Mouse (Mus musculus): ENCODE measurements at regions not wholly inside any gene's neighbourhood (a gene's known extent, or its start where the extent isn't known, plus 50 kb on each side); places are given as distances from the start of the nearest gene placed in this dataset.

DNA sequence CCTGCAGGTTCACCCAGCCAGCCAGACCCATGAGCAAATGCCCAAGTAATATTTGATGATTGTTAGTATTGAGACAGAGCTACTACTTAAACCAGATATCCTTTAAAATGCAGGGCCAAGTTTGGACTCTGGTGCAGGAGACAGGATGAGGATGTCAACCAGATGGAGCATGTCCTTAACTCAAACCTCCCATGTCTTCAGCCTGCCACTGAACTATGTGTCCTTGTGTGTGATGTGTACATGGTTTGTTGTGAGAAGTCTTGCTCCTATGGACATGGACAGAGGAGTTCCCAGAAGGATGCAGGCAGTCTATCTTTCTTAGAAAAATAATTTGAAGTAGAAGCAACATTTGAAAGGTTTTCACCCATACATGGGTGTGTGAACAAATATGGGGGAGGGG is 120.4 kb upstream of the Gm21897 start:
- Histone ChIP-seq H3K27me3 (ENCODE audit: control insufficient read depth, insufficient read depth, low read length) (no peaks in the 10 kb centered on the region), H3K9me3 (replicated peaks; ENCODE audit: control insufficient read depth, low read length) (no peaks in the 10 kb centered on the region), H3K4me3 (ENCODE audit: low read length) (no peak overlapping the region), H3K4me2 (ENCODE audit: low read depth, low read length) (no peak overlapping the region), H3K27ac (ENCODE audit: low read length) (no peak overlapping the region), H3K4me1 (ENCODE audit: control insufficient read depth, insufficient read depth, low read length) (0 out of 2 replicates have a peak, but pooled peaks cover 6% of the 10 kb centered on the region), H3K9ac (ENCODE audit: low read length) (no peak overlapping the region), H3K36me3 (ENCODE audit: control insufficient read depth, insufficient read depth) (no peaks in the 10 kb centered on the region)
- ATAC-seq (replicated peaks; ENCODE audit: extremely low read depth, insufficient read depth, low FRiP score), result no peak

DNA sequence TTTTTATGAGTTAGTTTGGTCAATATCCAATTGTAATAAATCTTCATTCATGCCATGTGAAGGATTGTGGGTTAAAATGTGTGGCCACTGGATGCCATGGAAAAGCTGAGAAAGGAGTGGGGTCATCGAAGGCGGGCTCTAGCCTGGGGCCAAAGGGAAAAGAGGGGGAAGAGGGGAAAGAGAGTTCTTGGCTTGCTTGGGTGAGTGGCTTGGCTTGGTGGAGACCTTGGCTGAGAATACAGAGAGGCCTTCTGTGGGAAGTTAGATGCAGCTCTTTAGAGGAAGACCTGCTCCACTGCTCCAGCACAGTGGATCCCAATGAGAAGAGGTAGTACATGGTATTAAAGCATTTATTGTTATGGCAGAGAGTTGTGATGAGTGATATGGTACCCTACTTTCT is 101.3 kb upstream of the Gm21897 start:
- WGBS, result 81% methylated on average over 2 of the region's 2 CpGs
- no peak for ATAC-seq (replicated peaks; ENCODE audit: extremely low read depth, insufficient read depth, low FRiP score)
- Histone ChIP-seq H3K27ac (ENCODE audit: low read length) (no peak overlapping the region), H3K4me3 (ENCODE audit: low read length) (no peak overlapping the region), H3K36me3 (ENCODE audit: control insufficient read depth, insufficient read depth) (no peaks in the 10 kb centered on the region), H3K9me3 (replicated peaks; ENCODE audit: control insufficient read depth, low read length) (no peaks in the 10 kb centered on the region), H3K9ac (ENCODE audit: low read length) (no peak overlapping the region), H3K27me3 (ENCODE audit: control insufficient read depth, insufficient read depth, low read length) (no peaks in the 10 kb centered on the region), H3K4me1 (ENCODE audit: control insufficient read depth, insufficient read depth, low read length) (no peaks in the 10 kb centered on the region), H3K4me2 (ENCODE audit: low read depth, low read length) (no peak overlapping the region)

- no peak overlapping the region for H3K4me3 ChIP-seq (ENCODE audit: low read length)
- no peak overlapping the region for H3K4me2 ChIP-seq (ENCODE audit: low read depth, low read length)
- no peaks in the 10 kb centered on the region for H3K9me3 ChIP-seq (replicated peaks; ENCODE audit: control insufficient read depth, low read length)
- H3K27me3 ChIP-seq (ENCODE audit: control insufficient read depth, insufficient read depth, low read length), result no peaks in the 10 kb centered on the region
- 68% methylated on average over 4 of the region's 4 CpGs for WGBS
- no peak overlapping the region for H3K27ac ChIP-seq (ENCODE audit: low read length)
- no peaks in the 10 kb centered on the region for H3K36me3 ChIP-seq (ENCODE audit: control insufficient read depth, insufficient read depth)
- no peaks in the 10 kb centered on the region for H3K4me1 ChIP-seq (ENCODE audit: control insufficient read depth, insufficient read depth, low read length)
- no peak for ATAC-seq (replicated peaks; ENCODE audit: extremely low read depth, insufficient read depth, low FRiP score)
- no peak overlapping the region for H3K9ac ChIP-seq (ENCODE audit: low read length)
These were observed 96.2 kb upstream of the Gm21897 start for GRCm38 (mm10) chr16:15220961-15221547.

- Histone ChIP-seq H3K9me3 (replicated peaks; ENCODE audit: control insufficient read depth, low read length) (no peaks in the 10 kb centered on the region), H3K4me1 (ENCODE audit: control insufficient read depth, insufficient read depth, low read length) (no peaks in the 10 kb centered on the region), H3K9ac (ENCODE audit: low read length) (no peak overlapping the region), H3K27ac (ENCODE audit: low read length) (no peak overlapping the region), H3K27me3 (ENCODE audit: control insufficient read depth, insufficient read depth, low read length) (no peaks in the 10 kb centered on the region), H3K4me2 (ENCODE audit: low read depth, low read length) (no peak overlapping the region), H3K4me3 (ENCODE audit: low read length) (no peak overlapping the region), H3K36me3 (ENCODE audit: control insufficient read depth, insufficient read depth) (no peaks in the 10 kb centered on the region)
- ATAC-seq (replicated peaks; ENCODE audit: extremely low read depth, insufficient read depth, low FRiP score), result no peak
These were observed 79.4 kb upstream of the Gm21897 start for GRCm38 (mm10) chr16:15237836-15238235.

- no peaks in the 10 kb centered on the region for H3K9me3 ChIP-seq (replicated peaks; ENCODE audit: control insufficient read depth, low read length)
- H3K36me3 ChIP-seq (ENCODE audit: control insufficient read depth, insufficient read depth), result no peaks in the 10 kb centered on the region
- no peaks in the 10 kb centered on the region for H3K27me3 ChIP-seq (ENCODE audit: control insufficient read depth, insufficient read depth, low read length)
- H3K9ac ChIP-seq (ENCODE audit: low read length), result no peak overlapping the region
- H3K4me3 ChIP-seq (ENCODE audit: low read length), result no peak overlapping the region
- H3K4me2 ChIP-seq (ENCODE audit: low read depth, low read length), result no peak overlapping the region
- ATAC-seq (replicated peaks; ENCODE audit: extremely low read depth, insufficient read depth, low FRiP score), result no peak
- no peak overlapping the region for H3K27ac ChIP-seq (ENCODE audit: low read length)
- no peaks in the 10 kb centered on the region for H3K4me1 ChIP-seq (ENCODE audit: control insufficient read depth, insufficient read depth, low read length)
These were observed 78.8 kb upstream of the Gm21897 start for GRCm38 (mm10) chr16:15238449-15238848.

- Histone ChIP-seq H3K9ac (ENCODE audit: low read length) (no peak overlapping the region), H3K27ac (ENCODE audit: low read length) (no peak overlapping the region), H3K4me2 (ENCODE audit: low read depth, low read length) (no peak overlapping the region), H3K4me3 (ENCODE audit: low read length) (no peak overlapping the region), H3K36me3 (ENCODE audit: control insufficient read depth, insufficient read depth) (no peaks in the 10 kb centered on the region), H3K9me3 (replicated peaks; ENCODE audit: control insufficient read depth, low read length) (no peaks in the 10 kb centered on the region), H3K27me3 (ENCODE audit: control insufficient read depth, insufficient read depth, low read length) (no peaks in the 10 kb centered on the region), H3K4me1 (ENCODE audit: control insufficient read depth, insufficient read depth, low read length) (no peaks in the 10 kb centered on the region)
- ATAC-seq (replicated peaks; ENCODE audit: extremely low read depth, insufficient read depth, low FRiP score), result no peak
These were observed 67.1 kb upstream of the Gm21897 start for GRCm38 (mm10) chr16:15250186-15250585.

DNA sequence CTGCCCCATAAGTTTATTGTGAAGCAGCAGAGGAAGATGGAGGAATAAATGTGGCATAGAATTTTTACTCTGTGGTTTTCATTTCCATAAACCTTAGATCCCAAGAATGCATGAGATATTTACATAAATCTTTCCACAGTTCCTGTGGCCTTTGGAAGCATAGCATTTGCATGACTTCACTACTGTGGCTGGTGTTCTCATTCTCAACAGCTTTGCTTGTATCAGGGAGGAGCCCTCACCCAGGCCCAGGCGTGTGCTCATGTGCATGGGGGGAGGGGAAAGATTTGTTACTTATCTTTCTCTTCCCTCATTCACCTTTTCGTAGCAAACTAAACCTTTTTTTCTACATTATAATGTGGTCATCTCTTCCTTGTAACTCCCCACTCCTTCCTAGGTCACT is 65.6 kb upstream of the Gm21897 start:
- no peak overlapping the region for H3K27ac ChIP-seq (ENCODE audit: low read length)
- no peaks in the 10 kb centered on the region for H3K4me1 ChIP-seq (ENCODE audit: control insufficient read depth, insufficient read depth, low read length)
- H3K4me2 ChIP-seq (ENCODE audit: low read depth, low read length), result no peak overlapping the region
- H3K9ac ChIP-seq (ENCODE audit: low read length), result no peak overlapping the region
- no peaks in the 10 kb centered on the region for H3K36me3 ChIP-seq (ENCODE audit: control insufficient read depth, insufficient read depth)
- H3K9me3 ChIP-seq (replicated peaks; ENCODE audit: control insufficient read depth, low read length), result no peaks in the 10 kb centered on the region
- ATAC-seq (replicated peaks; ENCODE audit: extremely low read depth, insufficient read depth, low FRiP score), result no peak
- no peak overlapping the region for H3K4me3 ChIP-seq (ENCODE audit: low read length)
- H3K27me3 ChIP-seq (ENCODE audit: control insufficient read depth, insufficient read depth, low read length), result no peaks in the 10 kb centered on the region
- 40% methylated on average over 2 of the region's 2 CpGs for WGBS

- H3K27me3 ChIP-seq (ENCODE audit: control insufficient read depth, insufficient read depth, low read length), result no peaks in the 10 kb centered on the region
- WGBS, result 61% methylated on average over 6 of the region's 6 CpGs
- no peaks in the 10 kb centered on the region for H3K9me3 ChIP-seq (replicated peaks; ENCODE audit: control insufficient read depth, low read length)
- no peaks in the 10 kb centered on the region for H3K4me1 ChIP-seq (ENCODE audit: control insufficient read depth, insufficient read depth, low read length)
- H3K9ac ChIP-seq (ENCODE audit: low read length), result no peak overlapping the region
- H3K4me3 ChIP-seq (ENCODE audit: low read length), result no peak overlapping the region
- no peaks in the 10 kb centered on the region for H3K36me3 ChIP-seq (ENCODE audit: control insufficient read depth, insufficient read depth)
- no peak overlapping the region for H3K4me2 ChIP-seq (ENCODE audit: low read depth, low read length)
- H3K27ac ChIP-seq (ENCODE audit: low read length), result peak overlapping the region; percentile 41
- no peak; the same call in 1 of the 2 replicates for ATAC-seq (replicated peaks; ENCODE audit: extremely low read depth, insufficient read depth, low FRiP score)
These were observed 64.5 kb upstream of the Gm21897 start for GRCm38 (mm10) chr16:15252666-15253347.

- Histone ChIP-seq H3K36me3 (ENCODE audit: control insufficient read depth, insufficient read depth) (no peaks in the 10 kb centered on the region), H3K9me3 (replicated peaks; ENCODE audit: control insufficient read depth, low read length) (no peaks in the 10 kb centered on the region), H3K4me2 (ENCODE audit: low read depth, low read length) (no peak overlapping the region), H3K27ac (ENCODE audit: low read length) (peak overlapping the region; percentile 41), H3K4me1 (ENCODE audit: control insufficient read depth, insufficient read depth, low read length) (no peaks in the 10 kb centered on the region), H3K4me3 (ENCODE audit: low read length) (no peak overlapping the region), H3K27me3 (ENCODE audit: control insufficient read depth, insufficient read depth, low read length) (no peaks in the 10 kb centered on the region), H3K9ac (ENCODE audit: low read length) (no peak overlapping the region)
- 36% methylated on average over 3 of the region's 3 CpGs for WGBS
- ATAC-seq (replicated peaks; ENCODE audit: extremely low read depth, insufficient read depth, low FRiP score), result no peak
These were observed 63.9 kb upstream of the Gm21897 start for GRCm38 (mm10) chr16:15253348-15253693.
